Mouse (Mus musculus): ENCODE data around the gene Gm43064.

DNA sequence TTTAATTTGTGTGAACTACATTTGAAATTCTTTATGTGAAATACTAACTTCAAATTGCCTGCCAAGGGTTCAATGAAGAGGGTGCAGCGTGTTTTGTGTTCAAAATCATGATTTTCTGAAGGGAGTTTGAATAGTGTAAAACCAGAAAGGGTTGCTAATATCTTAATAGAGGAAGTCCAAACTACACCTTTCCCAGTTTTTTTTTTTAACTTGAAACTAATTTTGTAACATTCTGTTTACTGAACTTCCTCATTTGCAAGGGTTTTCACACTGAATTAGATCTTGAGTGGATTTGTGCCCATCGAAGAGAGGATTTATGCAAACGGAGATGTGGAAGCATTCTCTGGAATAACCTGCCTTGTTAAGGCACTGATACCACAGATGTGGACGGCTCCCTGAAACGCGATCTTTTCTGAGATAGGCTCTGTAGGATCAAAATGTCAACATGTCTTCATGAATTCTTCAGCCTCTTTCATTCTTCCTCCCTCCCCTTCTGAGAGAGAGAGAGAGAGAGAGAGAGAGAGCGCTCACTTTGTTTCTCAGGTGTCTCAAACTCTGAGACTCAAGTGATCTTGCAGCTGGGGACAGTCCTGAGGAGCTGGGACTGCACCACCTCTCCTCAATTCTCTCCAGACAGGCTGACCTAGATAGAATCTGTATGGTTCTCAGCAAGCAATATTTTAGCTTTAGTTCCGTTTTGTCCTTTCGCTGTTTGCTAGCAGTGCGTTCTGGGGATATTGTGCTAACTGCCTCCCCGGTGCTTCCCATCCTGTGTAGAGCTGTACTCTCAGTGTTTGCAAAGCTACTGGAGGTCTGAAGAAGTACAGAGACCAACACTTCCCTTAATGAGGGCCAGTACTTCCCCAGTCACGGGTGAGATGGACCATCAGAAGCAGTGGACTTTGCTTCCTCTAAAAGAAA, 49.8 kb downstream of the Gm43064 start, which contains the start of gene Ptpn22:
- TF ChIP-seq POLR2A (IDR thresholded peaks at IDR 0.05; ENCODE audit: borderline replicate concordance, control insufficient read depth, low read depth, low read length) (no peak), CTCF (IDR thresholded peaks at IDR 0.05; ENCODE audit: control insufficient read depth, insufficient read depth, low read length) (no peak)

All from bone marrow, adult 2 months (tissue).